Mouse (Mus musculus) left cerebral cortex, postnatal 4 days (tissue): ENCODE data around the gene Coq4. TPM values are rescaled to one million over a fixed set of nuclear protein-coding genes. Genes with fewer than 3 reads are reported as not detected.
A peak's percentile ranks its signal among the peaks of the same experiment; 100 is the strongest.

Source experiments
- DNase-seq: peaks from one replicate; pipeline ENCODE4 v3.0.0-alpha.2; 2022
- intact Hi-C: fragments of 180-260 bp; cut with DNase I; formaldehyde crosslinking; loops from one replicate; pipeline ENCODE4 v1.15.1; 2025
- microRNA-seq: library from miRNA; unstranded; fragments of <30 nt; microRNA quantifications from one replicate; pipeline ENCODE4 v1.2.0, GENCODE M21; 2022
- total RNA-seq, 2 experiments: library from RNA; stranded (reverse); gene quantifications; 2 replicates each; pipeline ENCODE4 v1.2.3; 2021

The Coq4 gene
- total RNA-seq, 2 experiments from 2014 or later, result 32.7 to 38.4 TPM

GRCm38 (mm10) chr2:29845636-29846035 is 58.3 kb downstream of the Coq4 start:
- intact Hi-C loops, result no loop called here
- no peak for DNase-seq

GRCm38 (mm10) chr2:29846061-29846853 is 59.0 kb downstream of the Coq4 start:
- peak; percentile 32 for DNase-seq
- intact Hi-C loops, result no loop called here

- intact Hi-C loops, result no loop called here
- DNase-seq, result no peak
Observed at GRCm38 (mm10) chr2:29846911-29847310, 59.6 kb downstream of the Coq4 start.

Small RNA genes lying within 50 kb of the gene (microRNA-seq; reads per million reads assigned to microRNA genes)
- gene Mir219a-2 (not detected), gene Mir219b (not detected)

Other genes starting within 250 kb of the Coq4 start
- 100 to 1,000 TPM; 149 to 155 TPM for gene Rapgef1, start 167.8 kb upstream of the Coq4 start, total RNA-seq
- gene Gm13420, start 35.8 kb upstream of the Coq4 start, total RNA-seq, result 1 to 10 TPM; 1.2 to 1.7 TPM
- gene Gm13547, start 28.2 kb upstream of the Coq4 start, total RNA-seq, result not detected
- 10 to 100 TPM; 48.2 to 51.1 TPM for gene Trub2, start 1.0 kb downstream of the Coq4 start, total RNA-seq
- gene Slc27a4, start 15.1 kb downstream of the Coq4 start, total RNA-seq, result 10 to 100 TPM; 80.4 to 86.7 TPM
- 10 to 100 TPM; 46.1 to 51.1 TPM for gene Urm1, start 32.6 kb downstream of the Coq4 start, total RNA-seq
- gene Cercam, start 81.7 kb downstream of the Coq4 start, total RNA-seq, result 10 to 100 TPM; 17.5 to 19.0 TPM
- 100 to 1,000 TPM; 119 TPM for gene Odf2, start 101.7 kb downstream of the Coq4 start, total RNA-seq
- gene Gle1, start 147.9 kb downstream of the Coq4 start, total RNA-seq, result 10 to 100 TPM; 57.2 to 59.2 TPM
- 100 to 1,000 TPM; 880 to 916 TPM for gene Sptan1, start 178.1 kb downstream of the Coq4 start, total RNA-seq